Mouse (Mus musculus): ENCODE data around the gene Pan3. TPM values are rescaled to one million over a fixed set of nuclear protein-coding genes. Genes with fewer than 3 reads are reported as not detected.

The Pan3 gene
- total and polyA plus RNA-seq, 3 experiments, result 60.6 to 61.5 TPM; not detected in 1

- peaks cover 25 to 77% of the 10 kb centered on the region in 2 experiments for H3K36me3 ChIP-seq (ENCODE audit: control insufficient read depth in 1 of 2, insufficient read depth in 2 of 2, low read length in 2 of 2)
- peak; percentile 45 for DNase-seq (ENCODE audit: low read depth, low spot score)
- peak overlapping the region; percentile 40 for H3K9ac ChIP-seq (ENCODE audit: control insufficient read depth, low read depth, low read length, poor library complexity, severe bottlenecking)
- H3K27me3 ChIP-seq (ENCODE audit: control insufficient read depth in 1 of 2, insufficient read depth in 2 of 2, low read length in 2 of 2), result no peaks in the 10 kb centered on the region
- H3K4me3 ChIP-seq (ENCODE audit: control insufficient read depth in 1 of 2, insufficient read depth in 1 of 2, low read depth in 2 of 2, low read length in 2 of 2), result peak overlapping the region; percentile 0 to 9; a peak in 2 of 4 replicates
- H3K4me1 ChIP-seq (ENCODE audit: control insufficient read depth in 1 of 2, insufficient read depth in 2 of 2, low read length in 2 of 2), result peaks cover 45 to 55% of the 10 kb centered on the region in 2 experiments
- peak overlapping the region; percentile 91 for H3K27ac ChIP-seq (ENCODE audit: control insufficient read depth, low read depth, low read length)
- TF ChIP-seq ELF1 (IDR thresholded peaks at IDR 0.05; ENCODE audit: low read depth, low read length) (no peak), ZNF384 (IDR thresholded peaks at IDR 0.05; ENCODE audit: low read depth, low read length) (peak; percentile 45), ZMIZ1 (IDR thresholded peaks at IDR 0.05; ENCODE audit: low read depth, low read length) (0 out of 2 replicates have a peak, but pooled peaks have one; percentile 60), MEF2A (IDR thresholded peaks at IDR 0.05; ENCODE audit: extremely low read depth, insufficient replicate concordance, low read depth, low read length, poor library complexity, severe bottlenecking) (no peak), CHD1 (IDR thresholded peaks at IDR 0.05; ENCODE audit: low read depth, low read length) (no peak), TCF12 (IDR thresholded peaks at IDR 0.05; ENCODE audit: low read depth, low read length) (peak; percentile 43; the same call in 1 of the 2 replicates), MXI1 (IDR thresholded peaks at IDR 0.05; ENCODE audit: low read depth, low read length) (0 out of 2 replicates have a peak, but pooled peaks have one; percentile 30), GABPA (IDR thresholded peaks at IDR 0.05; ENCODE audit: low read depth, low read length) (no peak), CHD2 (IDR thresholded peaks at IDR 0.05; ENCODE audit: low read length) (no peak), MAX (IDR thresholded peaks at IDR 0.05; ENCODE audit: low read length) (no peak), EP300 (IDR thresholded peaks at IDR 0.05; ENCODE audit: low read depth in 1 of 2, low read length in 2 of 2) (peak; percentile 30 to 57; a peak in 2 of 4 replicates), TAL1 (IDR thresholded peaks at IDR 0.05; ENCODE audit: low read length) (no peak), CTCF (IDR thresholded peaks at IDR 0.05 in 2 of 3, conservative IDR thresholded peaks at IDR 0.05 in 1 of 3; ENCODE audit: control insufficient read depth in 1 of 3, insufficient read depth in 1 of 3, low read depth in 2 of 3, low read length in 3 of 3, poor library complexity in 1 of 3, severe bottlenecking in 1 of 3) (no peak), POLR2A (IDR thresholded peaks at IDR 0.05; ENCODE audit: control insufficient read depth in 1 of 2, insufficient read depth in 1 of 2, low read depth in 1 of 2, low read length in 2 of 2, poor library complexity in 1 of 2) (no peak), E2F4 (IDR thresholded peaks at IDR 0.05; ENCODE audit: borderline replicate concordance, low read depth, low read length) (no peak), SIN3A (IDR thresholded peaks at IDR 0.05; ENCODE audit: low read length) (peak; percentile 66), USF2 (IDR thresholded peaks at IDR 0.05; ENCODE audit: borderline replicate concordance in 1 of 2, insufficient read depth in 1 of 2, low read depth in 1 of 2, low read length in 2 of 2) (no peak), POLR2AphosphoS2 (IDR thresholded peaks at IDR 0.05; ENCODE audit: low read length) (no peak), NELFE (IDR thresholded peaks at IDR 0.05; ENCODE audit: low read depth, low read length) (no peak), JUND (IDR thresholded peaks at IDR 0.05; ENCODE audit: low read depth, low read length) (no peak), MYB (IDR thresholded peaks at IDR 0.05; ENCODE audit: low read depth, low read length) (no peak), NRF1 (IDR thresholded peaks at IDR 0.05; ENCODE audit: insufficient read depth, low read depth, low read length, poor library complexity, severe bottlenecking) (no peak)
- no peaks in the 10 kb centered on the region for H3K9me3 ChIP-seq (replicated peaks; ENCODE audit: insufficient read depth, low read length)
- H3K79me2 ChIP-seq (ENCODE audit: control insufficient read depth, insufficient read depth, low read length, poor library complexity), result peaks cover 69% of the 10 kb centered on the region
Measured at GRCm38 (mm10) chr5:147440996-147441507, 11.1 kb downstream of the Pan3 start.
